Mouse (Mus musculus): ENCODE measurements around the gene Usp6nl. TPM values are rescaled to one million over a fixed set of nuclear protein-coding genes. Genes with fewer than 3 reads are reported as not detected.

The Usp6nl gene
- total RNA-seq, 2 experiments from 2014 or later, result 3.5 to 3.6 TPM

DNA sequence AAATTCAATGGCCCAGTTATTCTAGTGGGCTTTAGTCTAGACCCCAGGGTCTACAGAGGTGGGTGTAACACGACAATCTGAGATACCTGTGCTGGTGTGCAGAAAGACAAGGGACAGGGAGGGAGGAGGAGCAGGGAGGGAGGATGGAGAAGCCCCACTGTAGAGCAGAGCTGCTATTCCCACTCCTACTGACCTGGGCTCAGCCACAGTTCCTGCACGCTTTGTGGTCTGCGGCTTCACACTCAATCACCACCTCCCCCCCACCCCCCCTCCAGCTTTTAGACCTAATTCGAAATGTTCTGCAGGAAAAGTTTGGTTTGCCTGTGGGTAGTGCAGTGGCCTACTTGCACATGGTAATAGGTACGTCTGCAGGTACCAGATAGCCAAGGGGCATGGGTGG is 171.4 kb downstream of the Usp6nl start:
- intact Hi-C loops (cut with DNase I), result no loop called here
- no peak for DNase-seq

Other genes with a start within 250 kb of the Usp6nl start
- 1 to 10 TPM in 1 of 2 experiments, under 1 TPM in 1; 0.94 to 1.3 TPM for gene Proser2, start 192.5 kb upstream of the Usp6nl start, total RNA-seq (2021)
- 1 to 10 TPM; 7.3 to 7.6 TPM for gene Echdc3, start 109.6 kb upstream of the Usp6nl start, total RNA-seq (2021)

Data from gastrocnemius, postnatal 36 days (tissue).